Mouse (Mus musculus): ENCODE results near the gene Olfr312. TPM values are rescaled to one million over a fixed set of nuclear protein-coding genes. Genes with fewer than 3 reads are reported as not detected.
"Not testable (repeated sequence)": the region's sequence is repeated elsewhere in the genome, so short reads cannot be mapped to it uniquely, and the experiment has no call there.

The Olfr312 gene
- total RNA-seq (2021): not detected
- long read RNA-seq, experiment 1: 0 reads
- long read RNA-seq, experiment 2: 0 reads

DNA sequence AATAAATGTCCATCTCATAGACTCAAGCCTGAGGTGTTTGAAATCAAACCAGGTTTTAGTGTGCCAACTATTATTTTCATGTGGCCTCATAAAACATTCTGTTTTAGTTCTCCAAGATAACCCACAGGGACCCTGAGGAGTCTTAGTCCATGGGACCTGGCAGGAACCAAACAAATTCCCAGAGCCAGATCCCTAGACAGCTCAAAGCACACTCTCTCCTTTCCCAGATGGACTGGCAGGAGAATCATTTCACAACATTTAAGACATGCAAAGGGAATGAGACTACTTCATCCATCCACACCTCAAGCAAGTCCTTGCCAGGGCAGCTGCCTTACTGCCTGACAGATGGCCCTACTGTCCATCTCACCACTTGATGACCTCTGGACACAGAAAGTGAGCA is at the start of gene Olfr312:
TSS of gene Olfr312 (plus strand) at position 301 of the 400 bp plus-strand sequence.
- H3K27ac ChIP-seq; DNase-seq; H3K4me3 ChIP-seq; intact Hi-C loops (cut with DNase I): not testable (repeated sequence)

DNA sequence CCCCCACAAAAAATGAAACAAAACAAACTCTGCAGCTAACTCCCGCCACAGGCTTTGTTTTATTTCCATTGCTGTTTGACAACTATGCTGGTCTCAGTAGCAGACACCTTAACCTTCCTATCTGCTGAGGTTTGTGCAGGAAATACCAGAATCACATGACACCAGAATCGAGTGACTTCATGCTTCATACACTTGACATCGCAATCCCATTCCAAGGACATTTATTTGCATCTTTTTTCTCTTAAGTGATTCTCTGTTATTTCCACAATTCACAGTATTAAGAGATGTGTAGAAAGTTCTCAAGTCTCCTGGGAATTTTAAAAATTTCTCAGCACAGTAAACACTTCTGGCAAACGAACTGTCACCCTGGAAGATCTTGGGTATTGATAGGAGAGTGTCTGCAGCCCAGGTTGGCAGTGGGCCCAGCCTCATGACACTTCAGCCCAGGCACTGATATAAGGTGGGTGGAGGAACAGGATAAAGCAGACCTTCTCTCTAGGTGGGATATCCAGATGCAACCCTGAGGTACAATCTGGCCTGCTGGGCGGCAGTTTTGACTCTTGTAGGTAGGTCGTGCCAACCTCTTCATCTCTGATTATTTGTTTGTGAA is 46.5 kb upstream of the Olfr312 start, which contains the start of gene Olfr314:
TSS of gene Olfr314 (plus strand) at position 473 of the 610 bp plus-strand sequence.
- no peak within 1 kb of the TSS for H3K27ac ChIP-seq
- intact Hi-C loops (cut with DNase I): no loop called here
- TF ChIP-seq CTCF (IDR thresholded peaks at IDR 0.05): no peak
- no peak within 1 kb of the TSS for H3K4me3 ChIP-seq
- no peak for DNase-seq

DNA sequence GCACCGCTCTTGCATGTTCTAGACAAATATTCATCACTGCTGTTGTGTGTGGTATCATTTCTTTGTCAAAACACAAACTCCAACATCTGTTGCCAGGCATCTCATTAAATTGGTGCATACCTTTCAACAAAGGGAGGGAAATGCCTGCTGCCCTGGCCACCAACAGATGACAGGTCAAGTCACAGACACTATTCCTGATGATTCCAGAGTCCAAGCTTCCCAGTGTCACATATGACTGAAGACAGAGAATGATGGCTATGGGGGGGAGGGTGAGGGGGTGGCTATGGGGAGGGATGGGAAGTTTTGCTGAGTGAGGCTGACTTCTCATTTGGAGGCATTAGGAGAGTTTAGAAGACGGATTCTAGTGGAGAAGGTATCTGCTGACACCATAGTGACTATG is 44.9 kb upstream of the Olfr312 start:
- intact Hi-C loops (cut with DNase I): no loop called here
- H3K4me3 ChIP-seq: no peak overlapping the region
- TF ChIP-seq CTCF (IDR thresholded peaks at IDR 0.05): no peak
- DNase-seq: no peak
- no peak overlapping the region for H3K27ac ChIP-seq

DNA sequence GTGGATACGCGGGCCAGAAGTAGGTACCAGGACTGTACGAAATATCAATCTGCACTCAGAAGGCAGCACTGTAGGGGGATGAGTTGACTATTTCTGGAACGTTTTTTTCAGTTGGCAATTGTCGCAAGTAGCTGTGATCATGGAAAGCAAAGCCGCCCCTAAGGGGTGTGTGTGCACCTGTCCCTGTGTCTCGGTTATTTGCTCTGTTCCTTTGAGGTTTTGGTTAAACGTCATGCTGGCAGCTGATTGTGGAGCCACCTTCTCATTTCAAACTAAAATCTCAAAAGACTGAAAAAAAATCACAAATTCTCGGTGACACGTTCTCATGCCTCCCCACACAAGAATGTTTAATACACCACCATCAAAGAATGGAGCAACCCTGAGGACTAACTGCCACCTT is 41.4 kb upstream of the Olfr312 start:
- Histone ChIP-seq H3K27ac (no peak overlapping the region), H3K4me3 (no peak overlapping the region)
- intact Hi-C loops (cut with DNase I): no loop called here
- DNase-seq: no peak
- no peak for TF ChIP-seq CTCF (IDR thresholded peaks at IDR 0.05)

DNA sequence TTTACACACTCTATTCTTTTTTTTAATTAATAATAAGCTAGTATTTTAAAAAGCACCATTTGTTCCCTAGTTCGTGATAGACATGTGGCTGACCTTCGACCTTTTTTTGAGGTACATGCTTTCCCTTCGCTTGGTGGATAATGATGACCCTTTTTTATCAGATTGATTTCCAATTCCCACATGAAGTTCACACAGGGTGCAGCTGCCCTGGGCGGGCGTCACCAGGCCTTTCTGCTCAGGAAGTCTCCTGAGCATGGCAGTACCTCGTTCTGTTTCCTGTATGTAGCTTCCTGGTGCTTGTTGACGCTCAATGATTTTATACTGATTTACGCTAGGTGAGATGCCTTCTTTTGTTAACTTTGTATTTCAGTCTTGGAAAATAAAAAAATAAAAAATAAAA is 40.7 kb upstream of the Olfr312 start:
- Histone ChIP-seq H3K4me3 (no peak overlapping the region), H3K27ac (no peak overlapping the region)
- TF ChIP-seq CTCF (IDR thresholded peaks at IDR 0.05): no peak
- intact Hi-C loops (cut with DNase I): no loop called here
- no peak for DNase-seq

DNA sequence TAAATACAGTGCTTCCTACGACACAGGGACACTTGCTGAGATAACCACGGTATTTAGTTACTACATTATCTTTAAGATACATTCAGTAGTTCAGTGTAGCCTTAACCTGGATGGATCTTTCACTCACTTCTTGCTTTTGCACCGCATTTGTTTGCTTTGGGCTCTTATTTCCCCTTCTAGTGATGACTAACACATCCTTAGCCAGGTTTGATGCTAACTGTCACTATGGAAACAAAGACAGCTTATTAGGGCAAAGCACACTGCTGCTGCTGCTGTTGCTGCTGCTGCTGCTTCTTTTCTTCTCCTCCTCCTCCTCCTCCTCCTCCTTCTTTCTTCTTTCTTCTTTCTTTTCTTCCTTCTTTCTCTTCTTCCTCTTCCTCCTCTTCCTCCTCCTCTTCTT is 39.5 kb upstream of the Olfr312 start:
- no peak for DNase-seq
- Histone ChIP-seq H3K27ac (no peak overlapping the region), H3K4me3 (no peak overlapping the region)
- no peak for TF ChIP-seq CTCF (IDR thresholded peaks at IDR 0.05)
- intact Hi-C loops (cut with DNase I): no loop called here

DNA sequence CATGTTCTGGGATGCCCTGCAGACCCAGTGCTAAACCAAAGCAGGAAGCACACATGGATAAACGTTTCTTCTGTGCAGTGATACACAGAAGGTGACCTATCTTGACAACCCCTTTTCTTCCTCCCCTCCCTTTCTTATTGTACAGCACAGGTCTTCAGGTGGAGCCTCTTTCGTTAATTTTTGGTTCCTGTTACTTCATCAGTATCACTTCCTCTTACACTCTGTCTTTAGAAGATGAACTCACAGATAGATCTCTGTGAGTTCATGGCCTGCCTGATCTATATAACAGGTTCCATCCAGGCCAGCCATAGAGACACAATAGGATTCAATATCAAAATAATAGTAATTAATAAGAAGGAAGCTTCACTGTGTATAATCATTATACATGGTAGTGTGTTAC is 39.0 kb upstream of the Olfr312 start:
- no peak overlapping the region for H3K27ac ChIP-seq
- TF ChIP-seq CTCF (IDR thresholded peaks at IDR 0.05): no peak
- H3K4me3 ChIP-seq: no peak overlapping the region
- DNase-seq: no peak
- intact Hi-C loops (cut with DNase I): no loop called here

DNA sequence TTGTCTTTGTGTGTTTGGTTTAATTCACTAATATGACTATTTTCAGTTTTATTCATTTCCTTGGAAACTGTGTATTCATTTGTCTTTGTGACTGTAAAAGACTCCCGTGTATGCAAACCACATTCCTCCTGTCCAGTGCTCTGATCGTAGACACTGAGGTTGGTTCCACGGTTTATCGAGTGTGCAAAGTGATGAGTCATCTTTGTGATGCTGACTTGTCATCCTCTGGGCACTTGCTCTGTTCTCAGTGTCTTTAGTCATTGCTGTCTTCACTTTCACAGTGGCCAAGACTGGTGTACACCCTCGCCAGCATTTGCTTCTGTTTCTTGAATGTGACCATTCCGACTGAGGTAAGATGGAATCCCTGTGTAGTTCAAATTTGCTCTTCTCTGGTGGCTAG is 38.4 kb upstream of the Olfr312 start:
- H3K27ac ChIP-seq: no peak overlapping the region
- intact Hi-C loops (cut with DNase I): no loop called here
- H3K4me3 ChIP-seq: no peak overlapping the region
- no peak for DNase-seq
- no peak for TF ChIP-seq CTCF (IDR thresholded peaks at IDR 0.05)

DNA sequence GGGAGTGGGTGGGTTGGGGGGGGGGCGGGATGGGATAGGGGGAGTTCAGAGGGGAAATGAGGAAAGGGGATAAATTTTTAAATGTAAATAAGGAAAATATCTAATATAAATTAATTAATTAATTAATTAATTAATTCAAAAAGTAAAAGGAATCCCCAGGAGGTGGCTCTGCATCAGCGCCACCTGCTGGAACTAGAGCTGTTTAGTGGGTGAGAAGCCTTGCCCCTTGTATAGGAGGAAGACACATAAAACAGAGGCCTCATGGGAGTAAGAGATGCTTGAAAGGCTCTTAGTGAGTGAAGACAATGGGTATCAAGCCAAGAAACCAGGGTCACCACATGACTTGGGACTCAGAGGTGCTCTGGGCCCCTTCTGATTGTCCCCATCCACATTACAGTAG is 33.2 kb upstream of the Olfr312 start:
- no peak for TF ChIP-seq CTCF (IDR thresholded peaks at IDR 0.05)
- H3K4me3 ChIP-seq: no peak overlapping the region
- H3K27ac ChIP-seq: no peak overlapping the region
- DNase-seq: no peak
- intact Hi-C loops (cut with DNase I): no loop called here

DNA sequence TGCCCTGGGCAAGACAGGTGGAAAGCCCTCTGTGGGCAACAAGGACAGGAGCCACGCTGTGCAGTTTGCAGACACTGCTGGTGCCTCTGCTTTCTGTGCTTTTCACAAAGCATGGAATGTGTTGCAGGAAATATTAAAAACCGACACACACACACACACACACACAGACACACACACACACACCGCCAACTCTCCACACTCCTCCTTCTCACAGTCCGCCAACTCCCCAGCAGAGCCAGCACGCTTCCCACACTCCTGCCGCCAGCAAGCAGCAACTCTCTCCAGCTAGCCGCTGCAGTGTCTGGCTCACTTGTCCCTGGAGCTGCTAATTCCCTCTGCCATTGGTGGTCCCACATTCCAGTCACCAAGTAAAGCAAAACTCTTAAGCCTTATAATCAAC is 32.2 kb upstream of the Olfr312 start:
- TF ChIP-seq CTCF (IDR thresholded peaks at IDR 0.05): no peak
- intact Hi-C loops (cut with DNase I): no loop called here
- no peak overlapping the region for H3K4me3 ChIP-seq
- no peak overlapping the region for H3K27ac ChIP-seq
- no peak for DNase-seq

DNA sequence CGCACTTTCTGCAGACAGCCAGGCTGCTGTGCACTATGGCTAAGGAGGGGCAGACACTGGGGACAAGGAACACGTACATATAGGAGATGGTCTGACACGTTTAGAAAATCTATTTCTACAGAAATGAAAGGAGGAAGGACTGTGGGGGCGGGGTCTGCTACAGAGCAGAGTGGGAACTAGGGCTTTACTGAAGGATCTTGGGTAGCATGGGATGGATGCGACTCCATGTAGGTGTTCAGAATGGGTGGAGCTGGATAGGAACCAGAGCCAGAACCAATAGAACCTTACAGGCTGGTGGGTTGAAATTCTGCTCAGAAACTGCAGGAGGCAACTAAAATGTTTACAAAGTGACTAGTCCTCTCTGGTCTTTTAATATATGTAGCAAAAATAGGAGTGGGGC is 29.3 kb upstream of the Olfr312 start:
- DNase-seq: no peak
- TF ChIP-seq CTCF (IDR thresholded peaks at IDR 0.05): no peak
- intact Hi-C loops (cut with DNase I): no loop called here
- H3K4me3 ChIP-seq: no peak overlapping the region
- no peak overlapping the region for H3K27ac ChIP-seq

DNA sequence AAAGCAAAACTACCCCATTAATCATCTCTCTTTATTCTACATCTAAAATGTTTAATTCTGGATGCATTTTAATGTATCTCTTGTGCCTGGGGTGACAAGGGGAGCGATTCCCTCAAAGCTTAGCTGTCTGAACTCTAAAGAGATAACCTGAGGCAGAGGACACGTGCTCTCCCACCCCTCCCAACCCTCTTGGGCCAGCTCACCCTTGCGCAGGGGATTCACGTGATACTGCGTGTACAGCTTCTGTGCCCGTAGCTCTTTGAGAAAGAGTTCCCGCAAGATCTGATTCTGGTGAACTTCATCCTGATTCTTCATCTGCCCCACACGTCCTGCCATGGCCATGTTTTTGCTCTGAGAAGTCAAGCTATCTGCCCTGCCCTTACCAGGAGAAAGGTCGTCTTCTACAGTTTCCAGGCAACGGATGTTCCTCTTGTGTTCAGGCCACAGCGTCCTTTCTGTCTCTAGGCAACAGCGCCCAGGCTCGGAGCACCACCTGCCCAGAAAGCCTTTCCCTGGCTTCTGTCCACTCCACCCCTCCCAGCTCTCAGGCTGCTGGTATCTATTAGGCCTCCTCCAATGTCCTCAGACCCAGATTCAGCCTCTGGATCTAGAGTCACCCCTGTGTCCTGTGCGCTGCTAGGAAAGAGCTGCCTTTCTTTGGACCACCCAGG is 27.3 kb upstream of the Olfr312 start, which contains the start of gene Fam183b:
TSS of gene Fam183b (minus strand) at position 403 of the 671 bp plus-strand sequence.
- no peak within 1 kb of the TSS for H3K4me3 ChIP-seq
- TF ChIP-seq CTCF (IDR thresholded peaks at IDR 0.05): no peak
- no peak for DNase-seq
- H3K27ac ChIP-seq: no peak within 1 kb of the TSS
- intact Hi-C loops (cut with DNase I): no loop called here

DNA sequence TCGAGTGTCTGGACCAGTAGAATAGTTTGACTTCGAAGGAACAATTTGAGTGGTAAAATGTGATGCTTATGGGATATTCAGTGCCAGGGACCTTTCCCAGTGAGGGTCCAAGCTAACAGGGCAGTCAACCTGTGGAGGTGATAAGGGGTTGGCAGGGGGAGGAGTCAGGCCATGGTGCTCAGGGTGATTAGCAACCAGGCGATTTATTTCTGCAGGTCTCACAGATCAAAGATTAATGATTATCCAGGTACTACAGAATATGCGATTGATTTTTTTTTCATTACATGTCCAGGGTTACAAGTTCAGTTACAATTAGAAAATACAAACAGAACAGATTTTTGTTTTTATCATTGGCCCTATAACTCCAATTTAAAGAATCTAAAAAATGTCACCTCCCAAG is 25.2 kb upstream of the Olfr312 start:
- intact Hi-C loops (cut with DNase I): no loop called here
- no peak for TF ChIP-seq CTCF (IDR thresholded peaks at IDR 0.05)
- H3K27ac ChIP-seq: no peak overlapping the region
- no peak overlapping the region for H3K4me3 ChIP-seq
- no peak for DNase-seq

DNA sequence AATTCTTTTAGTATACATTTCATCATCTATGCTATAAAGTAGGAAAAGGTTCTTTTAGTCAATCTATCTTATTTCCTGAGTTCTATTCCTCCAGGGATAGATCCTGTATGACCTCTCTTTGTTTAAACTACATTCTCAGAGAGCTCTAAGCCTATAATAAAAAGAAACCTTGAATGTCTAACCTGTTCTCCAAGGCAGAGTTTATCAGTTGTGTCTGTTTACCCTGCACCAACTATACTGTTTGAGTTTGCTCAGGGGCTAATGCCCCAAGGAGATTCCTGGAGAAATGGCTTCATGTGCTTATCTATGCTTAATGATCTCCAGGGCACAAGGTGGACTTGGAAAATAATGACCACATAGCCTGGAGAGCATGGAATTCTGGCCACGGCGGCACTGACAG is 24.6 kb upstream of the Olfr312 start:
- H3K4me3 ChIP-seq: no peak overlapping the region
- intact Hi-C loops (cut with DNase I): no loop called here
- no peak overlapping the region for H3K27ac ChIP-seq
- TF ChIP-seq CTCF (IDR thresholded peaks at IDR 0.05): no peak
- DNase-seq: no peak

All from gastrocnemius, adult 2 months (tissue).